Mouse (Mus musculus) CH12.LX (cell line): ENCODE results near the gene Gper1. TPM values are rescaled to one million over a fixed set of nuclear protein-coding genes. Genes with fewer than 3 reads are reported as not detected.

ENCODE experiments used
- DNase-seq: peaks from one replicate; pipeline ENCODE4 v3.0.0-alpha.2; 2013; ENCODE audit errors: extremely low read depth
- H3K27ac ChIP-seq: 2 replicates; pipeline ENCODE4 v1.5.1; 2012; ENCODE audit warnings: low read depth, mild to moderate bottlenecking, control low read depth, moderate library complexity; ENCODE audit not compliant: insufficient read depth
- H3K27me3 ChIP-seq: replicated peaks from 2 replicates; pipeline ENCODE3; 2012; ENCODE audit warnings: inconsistent platforms
- H3K36me3 ChIP-seq, 2 experiments: replicated peaks in 1 of 2; 2 replicates each; pipeline versions ENCODE3 to v1.6.1; 2012; ENCODE audit warnings: inconsistent platforms in 1 of 2, low read length in 1 of 2, mild to moderate bottlenecking in 1 of 2, mixed read lengths in 1 of 2, moderate library complexity in 1 of 2; ENCODE audit not compliant: control insufficient read depth in 1 of 2, insufficient read depth in 1 of 2
- H3K4me1 ChIP-seq, 2 experiments: 2 replicates each; pipeline ENCODE4 v1.6.1; 2012; ENCODE audit warnings: inconsistent platforms in 1 of 2, moderate library complexity in 1 of 2; ENCODE audit not compliant: insufficient read depth in 2 of 2, control insufficient read depth in 1 of 2
- H3K4me2 ChIP-seq: 2 replicates; pipeline ENCODE4 v1.6.1; 2012; ENCODE audit warnings: low read depth, mild to moderate bottlenecking, control low read depth; ENCODE audit not compliant: poor library complexity, insufficient read depth, severe bottlenecking
- H3K4me3 ChIP-seq, 3 experiments: fragments of 150-350 bp in 1 of 3; sonication (generic) in 1 of 3; replicated peaks in 1 of 3; 2 replicates each; pipeline versions ENCODE3 to v1.5.1; 2011 to 2012; ENCODE audit warnings: low read depth in 2 of 3, low read length in 2 of 3, mild to moderate bottlenecking in 2 of 3, moderate library complexity in 2 of 3, control low read depth in 1 of 3, improper control_type of control experiment in 1 of 3, inconsistent platforms in 1 of 3, mixed read lengths in 1 of 3; ENCODE audit not compliant: poor library complexity in 1 of 3
- H3K79me2 ChIP-seq: replicated peaks from 2 replicates; pipeline ENCODE4 v1.6.1; 2012; ENCODE audit warnings: mild to moderate bottlenecking, moderate library complexity; ENCODE audit not compliant: control insufficient read depth, poor library complexity, insufficient read depth, severe bottlenecking; ENCODE audit errors: extremely low read depth
- H3K9ac ChIP-seq: 2 replicates; pipeline ENCODE4 v1.6.1; 2012; ENCODE audit warnings: low read depth, mild to moderate bottlenecking, control low read depth, moderate library complexity; ENCODE audit not compliant: insufficient read depth
- H3K9me3 ChIP-seq: replicated peaks from 2 replicates; pipeline ENCODE3; 2012; ENCODE audit warnings: low read length, inconsistent platforms, mixed read lengths
- BHLHE40 ChIP-seq: IDR thresholded peaks from 2 replicates; pipeline ENCODE4 v1.6.1; 2011; ENCODE audit warnings: mild to moderate bottlenecking, low read depth, low read length, improper control_type of control experiment
- CTCF ChIP-seq, 2 experiments: IDR thresholded peaks in 1 of 2; conservative IDR thresholded peaks in 1 of 2; 2 replicates each; pipeline ENCODE4 v1.5.1; 2011 to 2012; ENCODE audit warnings: low read depth in 2 of 2, low read length in 2 of 2, improper control_type of control experiment in 1 of 2, inconsistent platforms in 1 of 2, mild to moderate bottlenecking in 1 of 2, moderate library complexity in 1 of 2
- ETS1 ChIP-seq: conservative IDR thresholded peaks from 2 replicates; pipeline ENCODE4 v1.6.1; 2012; ENCODE audit warnings: low read depth, mild to moderate bottlenecking, inconsistent platforms, low read length, improper control_type of control experiment, moderate library complexity
- GABPA ChIP-seq: IDR thresholded peaks from 2 replicates; pipeline ENCODE4 v1.6.1; 2012; ENCODE audit warnings: low read depth, low read length, improper control_type of control experiment, inconsistent platforms; ENCODE audit not compliant: insufficient replicate concordance
- HCFC1 ChIP-seq: IDR thresholded peaks from 2 replicates; pipeline ENCODE4 v1.6.1; 2012; ENCODE audit warnings: low read depth, mild to moderate bottlenecking, inconsistent platforms, low read length, improper control_type of control experiment
- JUN ChIP-seq: IDR thresholded peaks from 2 replicates; pipeline ENCODE4 v1.6.1; 2011; ENCODE audit warnings: low read depth, mild to moderate bottlenecking, low read length, improper control_type of control experiment, moderate library complexity; ENCODE audit not compliant: insufficient read depth
- KAT2A ChIP-seq: IDR thresholded peaks from 2 replicates; pipeline ENCODE4 v1.6.1; 2012; ENCODE audit warnings: low read length, improper control_type of control experiment, inconsistent platforms; ENCODE audit not compliant: insufficient replicate concordance
- MAX ChIP-seq: IDR thresholded peaks from 2 replicates; pipeline ENCODE4 v1.6.1; 2011; ENCODE audit warnings: low read length, improper control_type of control experiment
- MXI1 ChIP-seq: IDR thresholded peaks from 2 replicates; pipeline ENCODE4 v1.6.1; 2011; ENCODE audit warnings: mild to moderate bottlenecking, low read depth, low read length, improper control_type of control experiment
- MYC ChIP-seq: IDR thresholded peaks from 2 replicates; pipeline ENCODE4 v1.6.1; 2011; ENCODE audit warnings: low read depth, mild to moderate bottlenecking, improper control_type of control experiment, low read length
- PAX5 ChIP-seq: IDR thresholded peaks from 2 replicates; pipeline ENCODE4 v1.6.1; 2012; ENCODE audit warnings: low read length, inconsistent platforms, mixed read lengths
- POLR2A ChIP-seq: IDR thresholded peaks from 2 replicates; pipeline ENCODE4 v1.6.1; 2011; ENCODE audit warnings: low read depth, mild to moderate bottlenecking, improper control_type of control experiment, low read length
- POLR2AphosphoS2 ChIP-seq: IDR thresholded peaks from 2 replicates; pipeline ENCODE4 v1.6.1; 2011; ENCODE audit warnings: low read depth, low read length, improper control_type of control experiment
- RAD21 ChIP-seq: IDR thresholded peaks from 2 replicates; pipeline ENCODE4 v1.6.1; 2011; ENCODE audit warnings: low read depth, mild to moderate bottlenecking, low read length, improper control_type of control experiment, moderate library complexity
- SMC3 ChIP-seq: IDR thresholded peaks from 2 replicates; pipeline ENCODE4 v1.6.1; 2011; ENCODE audit warnings: low read depth, low read length, improper control_type of control experiment
- UBTF ChIP-seq: IDR thresholded peaks from 2 replicates; pipeline ENCODE4 v1.6.1; 2012; ENCODE audit warnings: low read depth, mild to moderate bottlenecking, inconsistent platforms, low read length, improper control_type of control experiment, moderate library complexity
- USF1 ChIP-seq: IDR thresholded peaks from 2 replicates; pipeline ENCODE4 v1.6.1; 2014; ENCODE audit warnings: low read depth, mild to moderate bottlenecking, inconsistent platforms, low read length, improper control_type of control experiment
- ZMIZ1 ChIP-seq: IDR thresholded peaks from 2 replicates; pipeline ENCODE4 v1.6.1; 2012; ENCODE audit warnings: low read depth, mild to moderate bottlenecking, inconsistent platforms, low read length, improper control_type of control experiment
- ZNF384 ChIP-seq: IDR thresholded peaks from 2 replicates; pipeline ENCODE4 v1.6.1; 2012; ENCODE audit warnings: low read depth, low read length, improper control_type of control experiment, inconsistent platforms
- dilution Hi-C: fragments of 300-500 bp; cut with MboI; formaldehyde crosslinking; loops from 2 replicates; pipeline ENCODE4 v1.14.3; 2020; ENCODE audit warnings: low sequenced_read_pairs; ENCODE audit not compliant: extremely low pct_unique_long_range_greater_than_20kb, extremely low pct_ligation_motif_present
- in situ Hi-C: fragments of 300-500 bp; cut with MboI; formaldehyde crosslinking; loops from 3 replicates; pipeline ENCODE4 v1.14.3; 2019; ENCODE audit warnings: low sequenced_read_pairs, low pct_ligation_motif_present, low pct_unique_long_range_greater_than_20kb, mixed read lengths
- polyA plus RNA-seq: library from polyadenylated mRNA; unstranded; fragments of >175 nt; gene quantifications from 2 replicates; pipeline ENCODE4 v1.2.1, GENCODE M21; 2012; ENCODE audit warnings: low read depth; ENCODE audit not compliant: insufficient read length
- total RNA-seq, 2 experiments: library from RNA; depleted of rRNA; stranded (reverse); fragments of 300-350 nt in 1 of 2; fragments of >200 nt in 1 of 2; gene quantifications; 2 replicates each; pipeline ENCODE4 v1.2.3; 2012 to 2014

The Gper1 gene
- total and polyA plus RNA-seq, 3 experiments: 0.13 TPM; not detected in 2

DNA sequence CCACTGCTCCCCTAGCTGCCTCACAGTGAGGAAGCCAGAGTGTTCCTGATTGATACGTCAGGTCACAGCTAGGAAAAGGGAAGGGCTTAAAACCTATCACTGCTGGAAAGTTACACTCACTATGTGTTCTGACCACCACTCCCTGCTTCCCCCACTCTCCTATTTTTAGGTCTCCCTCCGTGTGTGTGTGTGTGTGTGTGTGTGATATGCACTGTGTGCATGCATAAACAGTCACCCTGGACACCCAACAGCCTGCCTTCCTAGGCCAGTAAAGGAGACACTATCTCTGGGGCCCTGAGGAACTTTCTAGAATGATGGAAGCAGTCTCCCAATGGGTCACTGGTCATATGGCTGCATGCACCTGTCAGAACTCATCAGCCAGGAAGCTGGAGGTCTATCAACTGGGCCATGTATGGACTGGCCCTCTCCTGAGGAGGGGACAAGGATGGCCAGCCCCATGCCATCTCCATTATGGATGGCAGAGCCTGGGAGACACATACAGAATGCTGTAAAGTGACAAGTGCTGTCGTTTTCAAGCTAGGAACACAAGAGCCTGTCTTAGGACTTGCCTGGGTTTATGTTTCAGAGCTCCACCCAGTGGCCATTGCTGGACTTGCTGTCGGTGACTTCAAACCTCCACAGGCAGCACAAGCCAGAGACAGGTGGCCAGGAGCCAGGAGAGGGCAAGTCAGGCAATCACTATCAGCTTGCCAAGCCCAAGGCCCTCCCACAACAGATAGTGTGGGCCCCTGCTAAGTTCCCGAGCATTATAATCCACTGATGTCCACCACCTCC is 24.8 kb upstream of the Gper1 start:
- dilution Hi-C loops: no loop called here
- peaks cover 10 to 37% of the 10 kb centered on the region in 2 experiments for H3K4me1 ChIP-seq
- no peaks in the 10 kb centered on the region for H3K79me2 ChIP-seq
- in situ Hi-C loops: no loop called here
- no peak overlapping the region for H3K27ac ChIP-seq
- H3K9ac ChIP-seq: no peak overlapping the region
- no peak overlapping the region for H3K4me3 ChIP-seq
- peak; percentile 82 for TF ChIP-seq SMC3
- peak; percentile 59 for TF ChIP-seq RAD21
- TF ChIP-seq CTCF (conservative IDR thresholded peaks at IDR 0.05 in 1 of 2, IDR thresholded peaks at IDR 0.05 in 1 of 2; ENCODE audit: low read depth in 2 of 2, low read length in 2 of 2): peak; percentile 68 to 82
- TF ChIP-seq ETS1: no peak
- peak; percentile 81 for DNase-seq
- H3K9me3 ChIP-seq: no peaks in the 10 kb centered on the region
- peaks cover 0 to 45% of the 10 kb centered on the region in 2 experiments for H3K36me3 ChIP-seq
- H3K4me2 ChIP-seq: no peak overlapping the region
- H3K27me3 ChIP-seq: no peaks in the 10 kb centered on the region

DNA sequence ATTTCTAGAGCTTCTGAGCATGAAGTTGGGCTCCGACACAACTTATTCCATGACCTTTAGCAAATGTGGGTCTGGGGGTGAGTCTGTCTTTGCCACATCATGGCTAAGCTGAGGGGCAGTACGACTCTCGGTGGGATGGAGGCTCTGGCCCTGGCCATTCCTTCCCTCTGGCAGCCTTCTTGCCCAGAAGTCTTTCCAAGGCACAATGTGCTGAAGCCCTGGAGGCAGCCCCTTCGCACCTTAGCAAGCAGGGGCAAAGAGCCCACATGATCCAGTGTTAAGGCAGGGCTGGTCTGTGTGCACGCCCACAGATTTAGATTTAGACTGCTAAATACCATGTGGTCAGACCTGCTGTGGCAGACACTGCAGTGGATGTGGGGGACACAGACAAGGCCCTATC is 24.2 kb upstream of the Gper1 start:
- no peaks in the 10 kb centered on the region for H3K9me3 ChIP-seq
- DNase-seq: no peak
- in situ Hi-C loops (no loop called here), dilution Hi-C loops (no loop called here)
- no peak overlapping the region for H3K4me2 ChIP-seq
- H3K4me1 ChIP-seq: peaks cover 11 to 43% of the 10 kb centered on the region in 2 experiments
- peaks cover 0 to 47% of the 10 kb centered on the region in 2 experiments for H3K36me3 ChIP-seq
- no peaks in the 10 kb centered on the region for H3K79me2 ChIP-seq
- H3K27me3 ChIP-seq: no peaks in the 10 kb centered on the region
- no peak overlapping the region for H3K9ac ChIP-seq
- no peak overlapping the region for H3K27ac ChIP-seq
- H3K4me3 ChIP-seq: no peak overlapping the region
- TF ChIP-seq MYC (no peak), PAX5 (no peak)
- TF ChIP-seq, all 38 proteins: peak for 0

DNA sequence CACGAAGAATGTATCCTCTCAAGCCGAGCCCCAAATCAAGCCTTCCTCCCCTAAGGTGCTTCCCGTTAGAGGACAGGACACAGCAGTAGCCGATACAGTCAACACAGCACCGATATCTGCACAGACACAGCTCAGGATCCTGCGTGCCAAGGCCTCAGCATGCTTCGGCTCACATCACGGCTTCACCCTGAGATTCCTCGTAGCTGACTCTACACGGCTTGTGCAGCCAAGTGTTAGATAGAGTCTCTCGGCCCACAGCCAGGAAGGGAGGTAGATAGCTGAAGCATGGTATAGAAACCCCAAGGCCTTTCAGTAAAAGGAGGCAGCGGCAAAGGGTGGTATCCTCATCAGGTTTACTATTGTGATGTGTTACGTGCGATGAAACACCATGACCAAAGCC is 23.0 kb upstream of the Gper1 start:
- in situ Hi-C loops: no loop called here
- Histone ChIP-seq H3K9ac (no peak overlapping the region), H3K4me2 (no peak overlapping the region), H3K27ac (no peak overlapping the region), H3K4me3 (no peak overlapping the region), H3K79me2 (no peaks in the 10 kb centered on the region), H3K9me3 (no peaks in the 10 kb centered on the region), H3K36me3 (peaks cover 0 to 50% of the 10 kb centered on the region in 2 experiments), H3K4me1 (peaks cover 12 to 55% of the 10 kb centered on the region in 2 experiments), H3K27me3 (no peaks in the 10 kb centered on the region)
- DNase-seq: no peak
- no peak for TF ChIP-seq CTCF (conservative IDR thresholded peaks at IDR 0.05 in 1 of 2, IDR thresholded peaks at IDR 0.05 in 1 of 2; ENCODE audit: low read depth in 2 of 2, low read length in 2 of 2)
- no peak for TF ChIP-seq RAD21
- no peak for TF ChIP-seq BHLHE40
- TF ChIP-seq USF1: no peak
- TF ChIP-seq POLR2AphosphoS2: no peak
- TF ChIP-seq ZMIZ1: no peak
- no peak for TF ChIP-seq PAX5
- TF ChIP-seq ZNF384: no peak
- TF ChIP-seq JUN: no peak
- no peak for TF ChIP-seq HCFC1
- no peak for TF ChIP-seq MXI1
- TF ChIP-seq GABPA: no peak
- no peak for TF ChIP-seq MAX
- no peak for TF ChIP-seq KAT2A
- no peak for TF ChIP-seq POLR2A
- TF ChIP-seq UBTF: no peak
- TF ChIP-seq SMC3: no peak
- dilution Hi-C loops: no loop called here
